Mouse (Mus musculus) adipose tissue, adult 10 weeks (tissue): ENCODE data around the gene Pgghg. TPM values are rescaled to one million over a fixed set of nuclear protein-coding genes. Genes with fewer than 3 reads are reported as not detected.

Source experiments
- polyA plus RNA-seq: library from polyadenylated mRNA; stranded (reverse); fragments of 350-450 nt; fragmentation: Illumina TruSeq; extraction: RNeasy Lipid Tissue Mini Kit (QIAGEN cat#74804); gene quantifications from one replicate; pipeline ENCODE4 v1.2.3, GENCODE M21; 2014; ENCODE audit warnings: low read depth, low replicate concordance

Pgghg gene
- polyA plus RNA-seq = 14.7 TPM

DNA sequence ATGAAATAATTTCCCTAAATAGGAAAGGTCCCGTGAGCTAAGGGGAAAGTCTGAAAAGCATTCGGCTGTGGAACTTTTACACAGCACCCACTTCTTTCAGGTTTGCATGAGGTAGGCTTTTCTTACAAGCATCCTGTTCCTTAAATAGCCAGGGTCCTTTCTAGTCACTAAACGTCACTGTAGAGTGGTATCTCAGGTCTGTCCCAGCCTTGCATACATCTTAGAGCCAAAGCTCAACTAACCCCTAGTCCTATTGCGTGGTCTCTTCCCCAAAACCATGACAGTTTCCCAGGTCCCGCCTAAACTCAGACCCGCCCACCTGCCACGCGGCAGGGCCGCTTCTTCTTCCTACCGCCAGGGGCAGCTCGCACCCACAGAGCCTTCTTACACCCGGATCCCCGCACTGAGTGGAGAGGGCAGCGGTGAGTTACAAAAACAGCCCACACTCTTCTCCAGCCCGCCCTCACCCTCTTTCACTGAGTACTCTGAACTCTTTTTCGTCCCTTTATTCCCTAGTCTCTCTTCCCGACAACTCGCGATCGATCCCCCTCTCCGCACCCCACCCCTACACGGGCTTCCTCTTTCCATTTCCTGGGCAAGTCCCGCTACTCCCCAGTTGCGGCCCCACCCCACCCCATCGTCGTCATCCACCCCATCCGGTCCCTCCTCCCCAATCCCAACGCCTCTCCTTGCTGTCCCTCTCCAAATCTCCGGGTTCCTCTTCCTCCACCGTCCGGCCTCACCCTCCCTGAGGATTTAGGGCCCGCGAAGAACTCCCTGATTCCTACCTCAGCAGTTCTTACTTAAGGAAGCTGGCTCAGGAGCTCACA, at the start of gene Pgghg:
TSS of gene Pgghg (plus strand) at position 170 of the 830 bp plus-strand sequence.

GRCm38 (mm10) chr7:140900220-140900619, 41.0 kb upstream of the Pgghg start, which contains the start of gene Cox8b:
TSS of gene Cox8b (minus strand) at chr7:140900446.

DNA sequence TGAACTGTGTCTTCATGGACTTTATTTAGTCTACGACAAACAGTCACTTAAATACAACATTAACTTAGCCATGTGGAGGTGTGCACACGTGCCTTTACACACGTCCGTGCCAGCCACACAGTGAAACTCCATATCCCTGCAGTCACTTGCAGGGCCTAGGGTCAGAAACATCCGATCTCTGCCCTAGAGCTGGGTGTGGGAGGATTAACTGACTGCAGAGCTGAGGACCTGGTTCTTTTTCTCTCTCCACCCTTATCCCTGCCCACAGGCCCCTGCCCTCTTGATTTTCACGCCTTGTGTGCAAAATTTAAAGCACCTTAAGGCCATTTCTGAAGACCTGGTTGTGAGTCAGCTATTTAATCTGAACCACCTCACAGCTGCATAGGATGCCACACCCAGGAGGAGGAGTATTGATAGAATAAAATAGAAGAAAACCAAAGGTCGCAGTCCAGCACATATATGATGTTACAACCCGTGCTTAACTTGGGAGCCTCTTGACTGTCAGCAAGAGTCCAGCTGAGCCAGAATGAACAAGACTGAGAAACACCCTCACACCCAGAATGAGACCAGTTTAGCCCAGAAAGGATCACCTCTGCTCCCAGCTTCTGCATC, 20.7 kb upstream of the Pgghg start, which contains the start of gene Nlrp6:
TSS of gene Nlrp6 (plus strand) at position 485 of the 612 bp plus-strand sequence.

GRCm38 (mm10) chr7:140949824-140950530, 8.8 kb downstream of the Pgghg start, which contains the start of gene Ifitm5:
TSS of gene Ifitm5 (minus strand) at chr7:140950291.

GRCm38 (mm10) chr7:140955758-140956555, 14.8 kb downstream of the Pgghg start, which contains the start of the genes Gm45717 and Ifitm2:
TSS of gene Gm45717 (minus strand) at chr7:140955937.
TSS of gene Ifitm2 (minus strand) at chr7:140955987.

GRCm38 (mm10) chr7:140966921-140967320, 25.7 kb downstream of the Pgghg start, which contains the start of gene Ifitm1:
TSS of gene Ifitm1 (plus strand) at chr7:140967221.

Other genes with a start within 250 kb of the Pgghg start
- gene Olfr541, start 244.1 kb upstream of the Pgghg start, polyA plus RNA-seq = not detected
- 1,170 TPM for gene Cyp2e1, start 177.7 kb upstream of the Pgghg start, polyA plus RNA-seq
- 8.2 TPM for gene Syce1, start 153.5 kb upstream of the Pgghg start, polyA plus RNA-seq
- 0.36 TPM for gene Zfp941, start 119.2 kb upstream of the Pgghg start, polyA plus RNA-seq
- 1.8 TPM for gene Urah, start 106.4 kb upstream of the Pgghg start, polyA plus RNA-seq
- gene Scgb1c1, start 95.8 kb upstream of the Pgghg start, polyA plus RNA-seq = not detected
- gene Odf3, start 93.6 kb upstream of the Pgghg start, polyA plus RNA-seq = 3.4 TPM
- not detected for gene Gm45785, start 85.1 kb upstream of the Pgghg start, polyA plus RNA-seq
- 52.4 TPM for gene Ric8a, start 84.4 kb upstream of the Pgghg start, polyA plus RNA-seq
- 29.9 TPM for gene Bet1l, start 83.8 kb upstream of the Pgghg start, polyA plus RNA-seq
- 79.4 TPM for gene Psmd13, start 59.4 kb upstream of the Pgghg start, polyA plus RNA-seq
- gene Sirt3, start 59.1 kb upstream of the Pgghg start, polyA plus RNA-seq = 24.1 TPM
- gene Cox8b, start 40.9 kb upstream of the Pgghg start, polyA plus RNA-seq = 19.5 TPM
- 2.0 TPM for gene Nlrp6, start 20.5 kb upstream of the Pgghg start, polyA plus RNA-seq
- gene Ifitm5, start 8.9 kb downstream of the Pgghg start, polyA plus RNA-seq = 1.2 TPM
- gene Gm45717, start 14.5 kb downstream of the Pgghg start, polyA plus RNA-seq = not detected
- 414 TPM for gene Ifitm2, start 14.6 kb downstream of the Pgghg start, polyA plus RNA-seq
- 31.1 TPM for gene Ifitm1, start 25.8 kb downstream of the Pgghg start, polyA plus RNA-seq
- 370 TPM for gene Ifitm3, start 69.4 kb downstream of the Pgghg start, polyA plus RNA-seq
- 14.7 TPM for gene Ifitm6, start 76.5 kb downstream of the Pgghg start, polyA plus RNA-seq
- not detected for gene Gm17387, start 87.7 kb downstream of the Pgghg start, polyA plus RNA-seq
- 5.2 TPM for gene B4galnt4, start 119.7 kb downstream of the Pgghg start, polyA plus RNA-seq
- gene Pkp3, start 136.8 kb downstream of the Pgghg start, polyA plus RNA-seq = 16.8 TPM
- 17.6 TPM for gene Sigirr, start 159.2 kb downstream of the Pgghg start, polyA plus RNA-seq
- gene Ano9, start 176.4 kb downstream of the Pgghg start, polyA plus RNA-seq = 4.5 TPM
- 39.9 TPM for gene Ptdss2, start 181.0 kb downstream of the Pgghg start, polyA plus RNA-seq
- gene Rnh1, start 231.5 kb downstream of the Pgghg start, polyA plus RNA-seq = 180 TPM